Mouse (Mus musculus) forebrain, postnatal 0 days (tissue): ENCODE results near the gene Cldn3. TPM values are rescaled to one million over a fixed set of nuclear protein-coding genes. Genes with fewer than 3 reads are reported as not detected.
A peak's percentile ranks its signal among the peaks of the same experiment; 100 is the strongest.

Experiments used
- ATAC-seq: fragments of 200-750 bp; cut with Nextera tagmentation; 2 replicates; pipeline ENCODE4 v1.8.0; 2017; ENCODE audit warnings: mild to moderate bottlenecking, moderate library complexity
- DNase-seq: peaks from one replicate; pipeline ENCODE4 v3.0.0-alpha.2; 2015
- H3K27ac ChIP-seq: fragments of 300-500 bp; sonication (generic); 2 replicates; pipeline ENCODE4 v1.5.1; 2014; ENCODE audit warnings: low read depth, mild to moderate bottlenecking, antibody characterized with exemption, low read length, moderate library complexity, mixed read lengths
- H3K27me3 ChIP-seq: fragments of 300-500 bp; sonication (generic); 2 replicates; pipeline ENCODE4 v1.6.1; 2014; ENCODE audit warnings: mild to moderate bottlenecking, low read length, mixed read lengths; ENCODE audit not compliant: insufficient read depth
- H3K36me3 ChIP-seq: fragments of 300-500 bp; sonication (generic); 2 replicates; pipeline ENCODE4 v1.6.1; 2014; ENCODE audit warnings: mild to moderate bottlenecking, moderate library complexity; ENCODE audit not compliant: insufficient read depth
- H3K4me1 ChIP-seq: fragments of 300-500 bp; sonication (generic); 2 replicates; pipeline ENCODE4 v1.6.1; 2014; ENCODE audit warnings: antibody characterized with exemption; ENCODE audit not compliant: insufficient read depth
- H3K4me2 ChIP-seq: fragments of 300-500 bp; sonication (generic); 2 replicates; pipeline ENCODE4 v1.6.1; 2014; ENCODE audit warnings: low read depth, mild to moderate bottlenecking, moderate library complexity
- H3K4me3 ChIP-seq: fragments of 300-500 bp; sonication (generic); 2 replicates; pipeline ENCODE4 v1.5.1; 2014; ENCODE audit warnings: low read depth, low read length, mixed read lengths
- H3K9ac ChIP-seq: fragments of 300-500 bp; sonication (generic); 2 replicates; pipeline ENCODE4 v1.6.1; 2014; ENCODE audit warnings: mild to moderate bottlenecking
- H3K9me3 ChIP-seq: fragments of 300-500 bp; sonication (generic); 2 replicates; pipeline ENCODE4 v1.6.1; 2016; ENCODE audit warnings: low read length
- CTCF ChIP-seq: sonication (generic); IDR thresholded peaks from 2 replicates; pipeline ENCODE4 v1.5.1; 2016; ENCODE audit warnings: antibody characterized with exemption, control low read depth, low read depth
- WGBS: fragments of 180-500 bp; shearing (Covaris S2); extraction: QIAGEN DNeasy Blood & Tissue Kit; methylation state at CpG from one replicate; pipeline ENCODE4 v1.1.7; 2014; 5-methylcytosine and 5-hydroxymethylcytosine counted together
- polyA plus RNA-seq: library from polyadenylated mRNA; unstranded; fragments of >200 nt; fragmentation: Nextera tagmentation; extraction: Ambion mirVana; gene quantifications from 2 replicates; pipeline ENCODE4 v1.2.1, GENCODE M21; 2015
- total RNA-seq: library from RNA; depleted of rRNA; stranded (reverse); fragments of >200 nt; gene quantifications from 2 replicates; pipeline ENCODE4 v1.2.3, GENCODE M21; 2014

The Cldn3 gene
- total and polyA plus RNA-seq, 2 experiments from 2014 or later, result 5.5 to 10.9 TPM

DNA sequence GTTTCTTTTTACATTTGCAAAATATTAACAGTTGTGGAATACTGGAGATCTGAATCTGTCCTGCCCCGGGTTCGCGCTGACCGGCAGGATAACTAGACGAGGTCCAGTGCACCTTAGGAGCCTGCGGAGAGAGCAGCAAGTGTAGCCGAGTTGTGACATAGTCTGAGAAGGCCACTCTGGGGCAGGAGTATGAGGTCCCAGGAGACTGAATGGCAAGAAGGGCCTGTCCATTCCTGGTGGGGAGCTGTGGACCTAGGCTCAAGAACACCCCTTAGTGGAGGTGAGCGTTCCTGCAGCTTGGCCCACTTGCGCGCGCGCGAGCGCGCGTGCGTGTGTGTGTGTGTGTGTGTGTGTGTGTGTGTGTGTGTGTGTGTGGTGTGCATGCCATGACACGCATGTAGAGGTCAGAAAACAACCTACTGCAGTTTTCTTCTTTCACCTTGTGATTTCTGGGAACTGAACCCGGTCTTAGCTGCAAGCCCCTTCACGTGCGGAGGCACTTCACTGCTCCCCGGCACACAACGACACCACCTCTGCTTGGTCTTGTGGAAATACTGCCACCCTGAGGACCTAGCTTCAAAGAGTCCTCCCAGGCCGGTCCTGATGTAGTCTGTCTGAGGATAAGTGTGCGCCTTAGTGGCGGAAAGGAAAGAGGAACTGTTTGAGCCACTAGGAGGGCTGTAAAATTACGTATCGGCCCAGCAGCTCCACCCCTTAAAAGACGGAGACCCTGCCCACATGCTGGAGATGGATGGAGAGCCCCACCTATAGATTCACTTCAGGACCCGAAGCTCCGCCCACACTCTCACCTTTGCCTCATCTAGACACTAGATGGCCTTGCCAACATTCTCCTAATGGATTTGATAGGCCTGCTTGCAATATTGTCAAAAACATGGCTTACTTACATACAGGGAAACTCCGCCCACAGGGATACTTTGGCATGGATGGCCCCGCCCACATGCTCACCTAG, 19.9 kb upstream of the Cldn3 start:
- Histone ChIP-seq H3K27ac (no peak overlapping the region), H3K9ac (no peak overlapping the region), H3K9me3 (no peaks in the 10 kb centered on the region), H3K4me2 (peak overlapping the region; percentile 46), H3K36me3 (no peaks in the 10 kb centered on the region), H3K4me3 (peak overlapping the region; percentile 16; the same call in 1 of the 2 replicates), H3K27me3 (no peaks in the 10 kb centered on the region; the same call in 1 of the 2 replicates), H3K4me1 (no peaks in the 10 kb centered on the region)
- 6% methylated on average over 30 of the region's 33 CpGs for WGBS
- TF ChIP-seq CTCF, result peak; percentile 49; the same call in 1 of the 2 replicates
- DNase-seq (peak; percentile 53), ATAC-seq (peak; percentile 80)

DNA sequence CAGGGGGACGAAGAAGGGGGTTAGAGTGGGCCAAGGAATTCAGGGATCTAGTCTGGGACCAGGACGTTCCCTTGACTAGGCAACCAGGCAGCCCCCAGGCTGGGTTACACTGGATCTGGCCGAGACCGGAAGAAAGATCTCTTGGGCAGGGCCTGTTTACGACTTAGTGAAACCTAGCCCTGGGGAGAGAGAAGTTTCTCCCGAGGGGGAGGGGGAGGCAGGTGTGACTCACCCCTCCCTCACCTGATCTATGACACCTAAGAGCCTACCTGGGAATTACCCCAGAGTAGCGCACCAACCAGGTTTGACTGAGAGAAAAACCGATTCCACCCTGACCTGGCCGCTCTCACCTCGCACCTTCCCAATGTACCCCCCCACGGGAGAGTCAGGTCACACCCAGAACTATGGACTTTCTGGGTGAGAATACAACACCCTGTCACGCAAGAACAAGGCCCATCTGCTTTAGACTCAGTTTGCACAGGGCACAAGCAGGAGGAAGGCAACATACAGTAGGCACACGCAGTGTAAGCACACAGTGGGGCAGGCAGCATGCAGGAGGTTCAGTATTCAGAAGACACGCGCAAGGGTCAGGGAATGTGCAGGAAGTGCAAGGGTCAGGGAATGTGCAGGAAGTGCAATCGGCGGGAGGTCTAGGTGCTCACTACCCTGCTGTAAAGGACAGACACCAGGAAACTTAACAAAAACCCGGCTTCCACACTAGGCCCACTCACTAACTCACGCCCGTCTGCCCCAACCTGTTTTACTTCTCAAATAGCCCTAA, 18.7 kb upstream of the Cldn3 start:
- 85% methylated on average over 20 of the region's 20 CpGs for WGBS
- no peak for TF ChIP-seq CTCF

DNA sequence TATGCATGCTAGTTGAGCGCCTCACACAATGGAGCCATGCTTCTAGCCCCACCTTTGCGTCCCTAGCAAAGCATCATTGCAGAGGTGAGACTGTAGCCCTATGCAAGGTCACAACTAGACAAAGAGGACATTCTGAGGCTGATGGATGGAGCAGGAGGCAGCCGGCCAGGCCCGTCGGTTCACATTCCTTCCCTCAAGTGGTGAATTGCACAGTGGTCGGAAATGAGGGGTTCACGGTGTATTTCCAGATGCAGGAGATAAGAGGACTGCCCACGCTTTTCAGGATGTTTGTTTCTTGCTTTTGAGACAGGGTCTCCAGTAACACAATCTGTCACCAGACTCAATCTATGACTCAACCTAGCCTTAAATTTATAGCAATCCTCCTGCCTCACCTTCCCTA, 15.3 kb upstream of the Cldn3 start:
- WGBS, result 85% methylated on average over 8 of the region's 8 CpGs

More for the DNA sequence above, 18.7 kb upstream of the Cldn3 start:
- Histone ChIP-seq H3K27ac (no peak overlapping the region), H3K27me3 (no peaks in the 10 kb centered on the region; the same call in 1 of the 2 replicates), H3K9me3 (no peaks in the 10 kb centered on the region), H3K9ac (no peak overlapping the region), H3K4me2 (no peak overlapping the region), H3K4me1 (no peaks in the 10 kb centered on the region), H3K4me3 (no peak overlapping the region), H3K36me3 (no peaks in the 10 kb centered on the region)
- DNase-seq, result no peak
- ATAC-seq, result no peak

DNA sequence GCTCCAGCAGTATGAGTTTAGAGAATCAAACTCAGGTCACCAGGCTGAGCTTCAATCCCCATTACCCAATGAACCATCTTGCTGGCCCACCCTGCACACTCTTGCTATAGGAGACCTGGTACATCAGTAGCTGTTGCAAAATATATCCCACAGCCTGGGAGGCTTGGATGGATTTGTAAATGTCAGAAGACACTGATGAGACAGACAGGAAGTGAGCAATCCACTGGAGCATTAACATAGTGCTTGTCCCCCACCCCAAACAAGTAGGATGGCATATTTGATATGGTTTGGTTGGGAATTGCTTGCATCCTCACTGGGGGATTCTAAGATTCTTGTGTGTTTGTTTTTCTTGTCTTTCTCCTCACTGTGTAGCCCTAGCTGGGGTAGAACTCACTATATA, 12.9 kb upstream of the Cldn3 start:
- Histone ChIP-seq H3K27me3 (no peaks in the 10 kb centered on the region), H3K4me2 (no peak overlapping the region), H3K36me3 (no peaks in the 10 kb centered on the region), H3K4me3 (no peak overlapping the region), H3K4me1 (no peaks in the 10 kb centered on the region), H3K9ac (no peak overlapping the region), H3K27ac (no peak overlapping the region), H3K9me3 (no peaks in the 10 kb centered on the region)
- ATAC-seq, result no peak
- no peak for DNase-seq
- no peak for TF ChIP-seq CTCF

More for the DNA sequence above, 15.3 kb upstream of the Cldn3 start:
- Histone ChIP-seq H3K27ac (no peak overlapping the region), H3K9ac (no peak overlapping the region), H3K4me2 (no peak overlapping the region), H3K9me3 (no peaks in the 10 kb centered on the region), H3K4me1 (no peaks in the 10 kb centered on the region), H3K4me3 (no peak overlapping the region), H3K27me3 (no peaks in the 10 kb centered on the region), H3K36me3 (no peaks in the 10 kb centered on the region)
- ATAC-seq (no peak), DNase-seq (no peak)
- no peak for TF ChIP-seq CTCF

DNA sequence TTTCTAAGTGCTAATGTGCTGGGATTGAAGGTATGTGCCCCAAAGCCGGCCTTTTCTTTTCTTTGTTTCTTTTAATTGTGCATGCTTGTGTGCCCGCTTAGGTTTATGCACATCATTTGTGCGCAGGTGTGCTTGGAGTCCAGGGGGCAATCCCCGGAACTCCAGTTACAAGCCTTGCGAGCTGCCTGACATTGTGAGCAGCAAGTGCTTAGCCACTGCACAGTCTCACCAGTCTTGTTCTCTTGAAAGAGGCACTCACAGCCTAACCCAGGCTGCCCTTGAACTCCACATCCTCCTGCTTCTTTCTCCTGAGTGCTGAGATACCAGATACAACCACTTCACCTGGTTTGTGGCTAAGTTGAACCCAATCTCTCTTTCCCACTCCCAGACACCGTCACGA, 12.5 kb upstream of the Cldn3 start:
- Histone ChIP-seq H3K36me3 (no peaks in the 10 kb centered on the region), H3K9ac (no peak overlapping the region), H3K27ac (no peak overlapping the region), H3K4me1 (no peaks in the 10 kb centered on the region), H3K4me3 (no peak overlapping the region), H3K27me3 (no peaks in the 10 kb centered on the region), H3K4me2 (no peak overlapping the region), H3K9me3 (no peaks in the 10 kb centered on the region)
- DNase-seq, result no peak
- ATAC-seq, result no peak
- no peak for TF ChIP-seq CTCF
- WGBS, result 83% methylated on average over 7 of the region's 7 CpGs

DNA sequence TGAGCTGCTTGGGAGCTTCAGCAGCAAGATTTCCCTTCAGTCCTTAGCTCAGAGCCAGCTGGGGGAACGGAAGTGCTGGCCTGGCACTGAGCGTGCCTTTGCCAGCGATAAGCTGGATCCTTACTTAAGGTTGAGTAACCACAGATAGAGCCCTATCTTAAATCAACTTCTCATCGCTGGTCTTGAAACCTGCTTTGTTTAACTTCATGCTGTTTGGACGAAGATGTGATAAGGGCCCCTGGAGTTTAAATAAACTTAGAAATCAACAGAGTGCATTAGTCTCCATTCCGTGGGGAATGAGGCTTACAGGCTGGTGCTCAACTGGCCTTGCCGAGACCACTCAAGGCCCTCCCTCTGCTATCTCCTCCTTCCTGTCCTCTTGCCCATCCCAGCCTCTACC, 11.7 kb upstream of the Cldn3 start:
- Histone ChIP-seq H3K4me2 (no peak overlapping the region), H3K9ac (no peak overlapping the region), H3K27me3 (no peaks in the 10 kb centered on the region), H3K4me3 (no peak overlapping the region), H3K36me3 (no peaks in the 10 kb centered on the region), H3K27ac (no peak overlapping the region), H3K4me1 (no peaks in the 10 kb centered on the region), H3K9me3 (no peaks in the 10 kb centered on the region)
- 69% methylated on average over 7 of the region's 7 CpGs for WGBS
- no peak for ATAC-seq
- TF ChIP-seq CTCF, result no peak
- no peak for DNase-seq

DNA sequence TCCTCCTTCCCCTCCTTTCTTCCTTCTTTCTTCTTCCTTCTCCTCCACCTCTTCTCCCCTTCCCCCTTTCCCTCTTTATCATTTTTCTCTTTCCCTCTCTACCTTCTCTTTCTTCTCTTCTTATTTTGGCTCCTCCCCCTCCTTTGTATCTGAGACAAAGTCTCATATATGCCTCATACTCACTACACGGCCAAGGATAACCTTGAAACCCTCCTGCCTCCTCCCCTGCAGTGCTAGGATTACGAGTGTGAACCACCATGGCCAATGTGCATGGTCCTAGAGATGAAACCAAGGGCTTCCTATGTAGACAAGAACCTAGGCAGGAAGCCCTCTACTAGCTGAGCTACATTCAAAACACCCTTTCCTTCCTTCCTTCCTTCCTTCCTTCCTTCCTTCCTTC, 11.1 kb upstream of the Cldn3 start:
- H3K36me3 ChIP-seq, result no peaks in the 10 kb centered on the region
- no peak overlapping the region for H3K9ac ChIP-seq
- no peak overlapping the region for H3K27ac ChIP-seq
- DNase-seq (no peak), ATAC-seq (no peak)
- H3K4me3 ChIP-seq, result no peak overlapping the region
- H3K4me2 ChIP-seq, result no peak overlapping the region
- H3K4me1 ChIP-seq, result no peaks in the 10 kb centered on the region
- no peaks in the 10 kb centered on the region for H3K27me3 ChIP-seq
- no peak for TF ChIP-seq CTCF
- WGBS, result 57% methylated on average over 2 of the region's 2 CpGs
- H3K9me3 ChIP-seq, result no peaks in the 10 kb centered on the region
